Mouse (Mus musculus) left cerebral cortex, adult 8-10 months (tissue): Measurements from ENCODE around the gene Plb1. TPM values are rescaled to one million over a fixed set of nuclear protein-coding genes. Genes with fewer than 3 reads are reported as not detected.

ENCODE experiments used
- DNase-seq, 2 experiments: peaks; one replicate each; pipeline ENCODE4 v3.0.0; 2022; ENCODE audit warnings: low spot score in 2 of 2
- total RNA-seq, 4 experiments: library from RNA; stranded (reverse); gene quantifications; 2 replicates each; pipeline ENCODE4 v1.2.4; 2022

Plb1 gene
- total RNA-seq, 4 experiments from 2014 or later = 0.54 to 1.7 (median 1.3) TPM

GRCm38 (mm10) chr5:32390295-32390694, 157.8 kb downstream of the Plb1 start:
- DNase-seq = peak in 1 of 2 experiments; percentile 20

- no peak for DNase-seq
Measured at GRCm38 (mm10) chr5:32392281-32392680, 159.8 kb downstream of the Plb1 start.

- DNase-seq = no peak
Measured at GRCm38 (mm10) chr5:32394586-32394985, 162.1 kb downstream of the Plb1 start.

- no peak for DNase-seq
Measured at GRCm38 (mm10) chr5:32395101-32395892, 162.8 kb downstream of the Plb1 start.

- DNase-seq = no peak
Measured at GRCm38 (mm10) chr5:32397719-32398118, 165.2 kb downstream of the Plb1 start.

- no peak for DNase-seq
Measured at GRCm38 (mm10) chr5:32400926-32401325, 168.4 kb downstream of the Plb1 start.

GRCm38 (mm10) chr5:32403082-32403953, 170.8 kb downstream of the Plb1 start:
- DNase-seq = peak in 1 of 2 experiments; percentile 29

- DNase-seq = no peak
Measured at GRCm38 (mm10) chr5:32405199-32405855, 172.8 kb downstream of the Plb1 start.

GRCm38 (mm10) chr5:32408771-32409170, 176.3 kb downstream of the Plb1 start:
- DNase-seq = no peak

- no peak for DNase-seq
Measured at GRCm38 (mm10) chr5:32409747-32410146, 177.2 kb downstream of the Plb1 start.

GRCm38 (mm10) chr5:32410954-32411688, 178.6 kb downstream of the Plb1 start:
- no peak for DNase-seq

- no peak for DNase-seq
Measured at GRCm38 (mm10) chr5:32412186-32412950, 179.9 kb downstream of the Plb1 start.

GRCm38 (mm10) chr5:32413083-32413482, 180.6 kb downstream of the Plb1 start:
- no peak for DNase-seq

GRCm38 (mm10) chr5:32413569-32413968, 181.1 kb downstream of the Plb1 start:
- no peak for DNase-seq

- no peak for DNase-seq
Measured at GRCm38 (mm10) chr5:32414461-32414985, 182.0 kb downstream of the Plb1 start.

GRCm38 (mm10) chr5:32415554-32415953, 183.0 kb downstream of the Plb1 start:
- no peak for DNase-seq
